Mouse (Mus musculus): ENCODE measurements at regions not wholly inside any gene's neighbourhood (a gene's known extent, or its start where the extent isn't known, plus 50 kb on each side); places are given as distances from the start of the nearest gene placed in this dataset.

GRCm38 (mm10) chr8:36028121-36028955 lies 262.7 kb downstream of the Gm19410 start:
- no peak for DNase-seq
- intact Hi-C loops (cut with DNase I; ENCODE audit: low total_unique reads): no loop called here

DNA sequence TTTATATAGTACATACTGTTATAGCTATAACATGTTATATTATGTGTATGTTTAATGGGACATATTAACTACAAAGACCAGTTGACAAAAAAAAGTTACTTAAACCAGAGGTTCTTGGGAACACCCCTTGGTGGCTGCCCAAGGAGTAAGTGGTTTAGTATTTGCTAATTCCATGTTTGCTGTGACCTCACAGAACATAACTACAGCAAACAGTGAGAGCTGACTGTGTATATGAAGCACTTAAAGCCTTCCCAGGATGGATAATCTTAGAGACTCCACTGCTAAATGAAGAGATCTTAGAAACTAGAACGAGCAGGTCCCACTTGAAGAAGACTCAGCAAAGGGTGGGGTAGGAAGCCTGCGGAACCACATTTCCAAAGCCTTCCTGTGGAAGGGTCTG lies 263.9 kb downstream of the Gm19410 start:
- no peak for DNase-seq
- intact Hi-C loops (cut with DNase I; ENCODE audit: low total_unique reads): no loop called here

DNA sequence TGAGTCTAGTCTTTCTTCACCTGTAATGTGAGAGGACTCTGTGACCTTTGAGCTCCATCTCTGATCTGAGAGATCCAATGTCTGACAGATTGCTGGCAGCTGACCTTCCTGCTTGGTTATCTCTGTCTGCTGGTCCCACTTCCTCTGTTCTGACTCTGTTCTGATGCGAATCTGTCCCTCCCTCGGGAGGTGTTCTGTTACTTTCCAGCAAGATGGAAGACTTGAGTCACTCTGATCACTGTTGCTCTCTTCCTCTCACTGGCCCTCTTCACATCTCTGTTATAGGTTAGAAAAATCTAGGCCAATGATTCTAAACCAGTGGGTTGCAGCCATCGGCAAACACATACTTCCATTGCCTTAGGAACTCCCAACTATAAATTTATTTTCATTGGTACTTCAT lies 264.6 kb downstream of the Gm19410 start:
- no peak for DNase-seq
- intact Hi-C loops (cut with DNase I; ENCODE audit: low total_unique reads): no loop called here

- no peak for DNase-seq
These were observed 266.6 kb downstream of the Gm19410 start for GRCm38 (mm10) chr8:36031966-36032719.

DNA sequence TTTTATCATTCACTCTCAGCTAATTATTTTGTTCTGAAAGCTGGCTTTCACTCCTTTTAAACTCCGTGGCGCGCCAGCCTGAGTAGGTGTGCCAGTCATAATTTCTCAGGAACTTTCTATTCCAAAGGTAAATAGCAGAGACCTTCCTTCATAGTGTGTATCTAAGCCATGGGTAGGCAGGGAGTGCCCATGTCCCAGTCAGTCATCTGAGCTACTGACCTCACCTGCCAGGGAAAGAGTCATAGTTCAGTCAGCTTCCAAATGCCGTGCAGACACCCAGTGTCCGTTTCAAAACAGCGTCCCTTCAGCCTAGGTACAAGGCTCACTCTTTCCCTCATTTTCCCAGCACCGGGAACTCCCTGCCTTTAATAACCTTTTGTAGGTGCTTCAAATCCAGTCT lies 269.7 kb downstream of the Gm19410 start:
- intact Hi-C loops (cut with DNase I; ENCODE audit: low total_unique reads): no loop called here
- no peak for DNase-seq

More at GRCm38 (mm10) chr8:36031966-36032719, 266.6 kb downstream of the Gm19410 start:
- intact Hi-C loops (cut with DNase I; ENCODE audit: low total_unique reads): no loop called here

DNA sequence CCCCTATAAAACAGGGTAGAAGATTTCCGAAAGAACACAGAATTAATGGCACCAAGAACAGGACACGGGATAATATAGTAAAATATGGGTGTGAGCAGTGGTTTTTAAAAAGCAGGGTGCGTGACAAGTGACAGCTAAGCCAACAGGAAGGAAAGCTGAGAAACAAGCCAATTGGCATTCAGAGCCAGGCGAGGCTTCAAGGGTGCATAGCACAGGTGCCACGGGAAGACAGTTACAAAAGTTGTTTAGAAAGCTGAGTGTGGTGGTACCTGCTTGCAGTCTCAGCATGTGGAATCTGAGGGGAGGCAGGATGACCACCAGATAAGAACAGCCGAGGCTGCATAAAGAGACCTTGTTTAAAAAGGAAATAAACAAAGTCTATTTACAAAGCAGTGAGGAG lies 270.7 kb downstream of the Gm19410 start:
- intact Hi-C loops (cut with DNase I; ENCODE audit: low total_unique reads): no loop called here

GRCm38 (mm10) chr8:36041222-36041864 lies 275.8 kb downstream of the Gm19410 start:
- intact Hi-C loops (cut with DNase I; ENCODE audit: low total_unique reads): no loop called here
- DNase-seq: no peak

More for the DNA sequence above, 270.7 kb downstream of the Gm19410 start:
- no peak for DNase-seq

DNA sequence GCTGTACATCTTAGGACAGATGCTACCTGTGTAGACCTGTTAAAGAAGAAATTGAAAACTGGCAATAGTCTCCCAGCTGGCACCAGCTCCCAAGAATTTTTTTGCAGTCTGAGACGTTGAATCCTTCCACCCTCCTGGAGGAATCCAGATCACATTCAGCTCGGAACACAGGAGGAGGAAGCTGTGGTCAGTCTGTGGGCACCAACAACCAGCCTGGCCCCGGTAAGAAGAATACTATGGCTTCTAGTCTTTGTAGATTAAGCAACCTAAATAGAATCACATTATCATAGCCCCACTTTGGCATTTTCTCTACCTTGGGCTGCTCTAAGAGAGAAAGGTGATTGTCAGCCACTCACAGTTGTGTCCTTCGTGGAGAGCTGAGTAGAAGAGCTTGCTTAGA lies 277.0 kb downstream of the Gm19410 start:
- DNase-seq: no peak
- intact Hi-C loops (cut with DNase I; ENCODE audit: low total_unique reads): no loop called here

Small RNA genes lying in the stretch of these regions (microRNA-seq; reads per million reads assigned to microRNA genes)
- gene Gm22030: 0 reads per million in 2 experiments
